Mouse (Mus musculus) G1E (cell line): ENCODE data around the gene Pcp4. TPM values are rescaled to one million over a fixed set of nuclear protein-coding genes. Genes with fewer than 3 reads are reported as not detected.
"Not testable (repeated sequence)": the region's sequence is repeated elsewhere in the genome, so short reads cannot be mapped to it uniquely, and the experiment has no call there.

Source experiments
- ATAC-seq: 2 replicates; pipeline ENCODE4 v1.8.0; 2016; ENCODE audit warnings: mild to moderate bottlenecking; ENCODE audit not compliant: insufficient number of reproducible peaks, poor library complexity, low FRiP score, severe bottlenecking; ENCODE audit errors: extremely low read depth
- DNase-seq: peaks from one replicate; pipeline ENCODE4 v3.0.0; 2012; ENCODE audit warnings: low spot score
- H3K27me3 ChIP-seq: 2 replicates; pipeline ENCODE4 v1.6.1; 2012; ENCODE audit warnings: mild to moderate bottlenecking, low read length, inconsistent platforms; ENCODE audit not compliant: insufficient read depth
- H3K36me3 ChIP-seq: replicated peaks from 2 replicates; pipeline ENCODE3; 2012; ENCODE audit warnings: mild to moderate bottlenecking, inconsistent platforms
- H3K4me1 ChIP-seq: 2 replicates; pipeline ENCODE4 v1.6.1; 2012; ENCODE audit warnings: low read depth, low read length, inconsistent platforms, mixed read lengths; ENCODE audit not compliant: insufficient read depth
- H3K4me3 ChIP-seq: 2 replicates; pipeline ENCODE4 v1.5.1; 2012; ENCODE audit warnings: low read depth, mild to moderate bottlenecking, inconsistent platforms, low read length, moderate library complexity, mixed read lengths
- H3K9me3 ChIP-seq: replicated peaks from 2 replicates; pipeline ENCODE4 v1.6.1; 2012; ENCODE audit warnings: inconsistent platforms
- CTCF ChIP-seq: IDR thresholded peaks from 2 replicates; pipeline ENCODE4 v1.5.1; 2012; ENCODE audit warnings: low read depth, low read length, inconsistent platforms, mixed read lengths
- GATA1 ChIP-seq: IDR thresholded peaks from 2 replicates; pipeline ENCODE4 v1.6.1; 2012; ENCODE audit warnings: borderline replicate concordance, low read length, inconsistent platforms, mixed read lengths
- GATA2 ChIP-seq: IDR thresholded peaks from 2 replicates; pipeline ENCODE4 v1.6.1; 2012; ENCODE audit warnings: low read depth, low read length, inconsistent platforms, borderline replicate concordance
- POLR2AphosphoS5 ChIP-seq: IDR thresholded peaks from 2 replicates; pipeline ENCODE4 v1.6.1; 2012; ENCODE audit warnings: low read depth, low read length, inconsistent platforms; ENCODE audit not compliant: insufficient replicate concordance
- TAL1 ChIP-seq: conservative IDR thresholded peaks from 2 replicates; pipeline ENCODE4 v1.6.1; 2012; ENCODE audit warnings: low read depth, low read length, inconsistent platforms, mixed read lengths
- polyA plus RNA-seq: library from polyadenylated mRNA; stranded (reverse); fragments of >175 nt; gene quantifications from 2 replicates; pipeline ENCODE4 v1.2.3, GENCODE M21; 2012
- total RNA-seq, 2 experiments: library from RNA; stranded (forward) in 1 of 2; stranded (reverse) in 1 of 2; fragments of 200-1000 nt in 1 of 2; fragments of >200 nt in 1 of 2; fragmentation: Nextera tagmentation in 1 of 2; gene quantifications; 2 replicates each; pipeline ENCODE4 v1.2.3; 2014 to 2017

Gene Pcp4
- total and polyA plus RNA-seq, 3 experiments = not detected

- no peak for TF ChIP-seq TAL1
- no peak for TF ChIP-seq GATA1
- no peaks in the 10 kb centered on the region for H3K4me1 ChIP-seq
- DNase-seq (no peak), ATAC-seq (no peak)
- H3K27me3 ChIP-seq = no peaks in the 10 kb centered on the region
- no peak overlapping the region for H3K4me3 ChIP-seq
- H3K9me3 ChIP-seq = peaks cover 32% of the 10 kb centered on the region
- H3K36me3 ChIP-seq = no peaks in the 10 kb centered on the region
Observed at GRCm38 (mm10) chr16:96438946-96439345, 28.5 kb upstream of the Pcp4 start.

GRCm38 (mm10) chr16:96439682-96440081, 27.7 kb upstream of the Pcp4 start:
- H3K27me3 ChIP-seq = no peaks in the 10 kb centered on the region
- no peaks in the 10 kb centered on the region for H3K36me3 ChIP-seq
- DNase-seq (no peak), ATAC-seq (no peak)
- H3K4me3 ChIP-seq = no peak overlapping the region
- H3K4me1 ChIP-seq = no peaks in the 10 kb centered on the region
- TF ChIP-seq GATA1 = no peak
- no peak for TF ChIP-seq TAL1
- TF ChIP-seq CTCF = no peak
- TF ChIP-seq GATA2 = no peak
- TF ChIP-seq POLR2AphosphoS5 = no peak
- peaks cover 31% of the 10 kb centered on the region for H3K9me3 ChIP-seq

- no peak for ATAC-seq
Observed at GRCm38 (mm10) chr16:96440871-96441270, 26.5 kb upstream of the Pcp4 start.

GRCm38 (mm10) chr16:96441826-96442225, 25.6 kb upstream of the Pcp4 start:
- no peaks in the 10 kb centered on the region for H3K4me1 ChIP-seq
- no peak for ATAC-seq

More at GRCm38 (mm10) chr16:96440871-96441270, 26.5 kb upstream of the Pcp4 start:
- no peaks in the 10 kb centered on the region for H3K27me3 ChIP-seq
- no peaks in the 10 kb centered on the region for H3K36me3 ChIP-seq
- TF ChIP-seq CTCF = no peak
- no peak for DNase-seq
- no peaks in the 10 kb centered on the region for H3K4me1 ChIP-seq
- no peak overlapping the region for H3K4me3 ChIP-seq
- peaks cover 27% of the 10 kb centered on the region for H3K9me3 ChIP-seq

GRCm38 (mm10) chr16:96443468-96443867, 23.9 kb upstream of the Pcp4 start, which contains the start of gene Itgb2l:
Gene Itgb2l (minus strand): TSS chr16:96443619.
- TF ChIP-seq GATA1 (no peak), GATA2 (no peak), POLR2AphosphoS5 (no peak), CTCF (no peak), TAL1 (no peak)
- ATAC-seq = no peak

More at GRCm38 (mm10) chr16:96441826-96442225, 25.6 kb upstream of the Pcp4 start:
- Histone ChIP-seq H3K36me3 (no peaks in the 10 kb centered on the region), H3K27me3 (no peaks in the 10 kb centered on the region), H3K9me3 (peaks cover 27% of the 10 kb centered on the region), H3K4me3 (no peak overlapping the region)
- TF ChIP-seq POLR2AphosphoS5 (no peak), GATA1 (no peak), CTCF (no peak), TAL1 (no peak), GATA2 (no peak)
- no peak for DNase-seq

GRCm38 (mm10) chr16:96450871-96451270, 16.5 kb upstream of the Pcp4 start:
- H3K4me3 ChIP-seq, H3K4me1 ChIP-seq, DNase-seq, H3K9me3 ChIP-seq, H3K36me3 ChIP-seq, ATAC-seq, H3K27me3 ChIP-seq: not testable (repeated sequence)

More at GRCm38 (mm10) chr16:96443468-96443867, 23.9 kb upstream of the Pcp4 start, which contains the start of gene Itgb2l:
- Histone ChIP-seq H3K27me3 (no peaks in the 10 kb centered on the region), H3K4me1 (no peaks in the 10 kb centered on the region), H3K36me3 (no peaks in the 10 kb centered on the region), H3K9me3 (peaks cover 27% of the 10 kb centered on the region), H3K4me3 (no peak within 1 kb of the TSS)
- no peak for DNase-seq

GRCm38 (mm10) chr16:96454086-96454485, 13.3 kb upstream of the Pcp4 start:
- no peaks in the 10 kb centered on the region for H3K27me3 ChIP-seq
- DNase-seq (no peak), ATAC-seq (no peak)
- TF ChIP-seq TAL1 = no peak
- TF ChIP-seq POLR2AphosphoS5 = no peak
- TF ChIP-seq GATA1 = no peak
- no peak for TF ChIP-seq GATA2
- TF ChIP-seq CTCF = no peak
- no peaks in the 10 kb centered on the region for H3K4me1 ChIP-seq
- no peaks in the 10 kb centered on the region for H3K36me3 ChIP-seq
- H3K4me3 ChIP-seq = no peak overlapping the region
- H3K9me3 ChIP-seq = 0 out of 2 replicates have a peak, but pooled peaks cover 2% of the 10 kb centered on the region
